Mouse (Mus musculus) hindbrain, embryonic 12.5 days (tissue): ENCODE data around the gene Sbds. TPM values are rescaled to one million over a fixed set of nuclear protein-coding genes. Genes with fewer than 3 reads are reported as not detected.

Experiments used
- ATAC-seq: fragments of 200-750 bp; cut with Nextera tagmentation; 2 replicates; pipeline ENCODE4 v1.8.0; 2017; ENCODE audit warnings: moderate TSS enrichment; ENCODE audit not compliant: low FRiP score
- H3K27ac ChIP-seq: fragments of 300-500 bp; sonication (generic); 2 replicates; pipeline ENCODE4 v1.5.1; 2016; ENCODE audit warnings: mild to moderate bottlenecking
- H3K27me3 ChIP-seq: fragments of 300-500 bp; sonication (generic); 2 replicates; pipeline ENCODE4 v1.6.1; 2016; ENCODE audit warnings: mild to moderate bottlenecking
- H3K36me3 ChIP-seq: fragments of 300-500 bp; sonication (generic); 2 replicates; pipeline ENCODE4 v1.6.1; 2016; ENCODE audit warnings: mild to moderate bottlenecking
- H3K4me1 ChIP-seq: fragments of 300-500 bp; sonication (generic); 2 replicates; pipeline ENCODE4 v1.6.1; 2016
- H3K4me2 ChIP-seq: fragments of 300-500 bp; sonication (generic); replicated peaks from 2 replicates; pipeline ENCODE4 v1.6.1; 2016; ENCODE audit warnings: mild to moderate bottlenecking
- H3K4me3 ChIP-seq: fragments of 300-500 bp; sonication (generic); 2 replicates; pipeline ENCODE4 v1.5.1; 2016; ENCODE audit warnings: mild to moderate bottlenecking
- H3K9ac ChIP-seq: fragments of 300-500 bp; sonication (generic); 2 replicates; pipeline ENCODE4 v1.6.1; 2016; ENCODE audit warnings: mild to moderate bottlenecking, moderate library complexity
- H3K9me3 ChIP-seq: fragments of 300-500 bp; sonication (generic); replicated peaks from 2 replicates; pipeline ENCODE4 v1.6.1; 2016; ENCODE audit warnings: mild to moderate bottlenecking
- WGBS: fragments of 180-500 bp; shearing (Covaris S2); methylation state at CpG from one replicate; pipeline ENCODE4 v1.1.7; 2016; 5-methylcytosine and 5-hydroxymethylcytosine counted together
- polyA plus RNA-seq: library from polyadenylated mRNA; unstranded; fragments of >200 nt; fragmentation: Nextera tagmentation; extraction: Ambion mirVana; gene quantifications from 2 replicates; pipeline ENCODE4 v1.2.1, GENCODE M21; 2016

Gene Sbds
- polyA plus RNA-seq, 1 experiment from 2014 or later, result 69.5 TPM

DNA sequence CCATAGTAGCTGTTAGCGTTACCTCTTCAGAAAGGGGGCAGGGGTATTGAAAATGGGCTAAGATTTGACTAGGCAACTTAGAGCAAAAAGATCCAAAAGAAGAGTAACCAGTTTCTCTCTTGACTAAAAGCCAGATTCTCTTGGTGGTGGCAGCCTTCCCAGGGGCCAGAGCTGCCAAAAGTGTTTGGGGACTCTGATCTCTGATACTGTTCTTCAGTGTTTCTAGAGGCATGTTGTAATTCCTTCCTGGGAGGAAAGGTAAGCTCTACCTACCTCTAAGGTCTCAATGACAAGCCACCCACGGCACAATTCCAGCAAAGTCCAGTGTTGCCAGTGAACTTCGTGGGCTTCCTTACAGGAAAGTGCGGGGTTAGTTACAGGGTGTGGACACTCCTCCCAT lies 37.9 kb downstream of the Sbds start:
- Histone ChIP-seq H3K9ac (no peak overlapping the region), H3K36me3 (peaks cover 18% of the 10 kb centered on the region), H3K9me3 (peaks cover 5% of the 10 kb centered on the region), H3K27me3 (no peaks in the 10 kb centered on the region), H3K4me2 (no peak overlapping the region), H3K4me3 (no peak overlapping the region), H3K4me1 (0 out of 2 replicates have a peak, but pooled peaks cover 5% of the 10 kb centered on the region), H3K27ac (no peak overlapping the region)
- no peak for ATAC-seq
- 93% methylated on average over 4 of the region's 4 CpGs for WGBS

GRCm38 (mm10) chr5:130216781-130217180 lies 38.5 kb downstream of the Sbds start, which contains the start of gene Tmem248:
Gene Tmem248, plus strand, starts transcription at chr5:130217081.
- no peaks in the 10 kb centered on the region for H3K27me3 ChIP-seq
- peaks cover 5% of the 10 kb centered on the region for H3K9me3 ChIP-seq
- 84% methylated on average over 7 of the region's 7 CpGs for WGBS
- peaks cover 23% of the 10 kb centered on the region for H3K36me3 ChIP-seq
- 0 out of 2 replicates have a peak, but pooled peaks cover 5% of the 10 kb centered on the region for H3K4me1 ChIP-seq
- no peak within 1 kb of the TSS for H3K4me3 ChIP-seq
- ATAC-seq, result no peak
- H3K9ac ChIP-seq, result no peak within 1 kb of the TSS
- no peak within 1 kb of the TSS for H3K4me2 ChIP-seq
- no peak within 1 kb of the TSS for H3K27ac ChIP-seq

- H3K4me2 ChIP-seq, result no peak overlapping the region
- no peak overlapping the region for H3K27ac ChIP-seq
- H3K27me3 ChIP-seq, result no peaks in the 10 kb centered on the region
- peaks cover 3% of the 10 kb centered on the region for H3K9me3 ChIP-seq
- no peak overlapping the region for H3K4me3 ChIP-seq
- no peak for ATAC-seq
- H3K4me1 ChIP-seq, result no peaks in the 10 kb centered on the region
- peaks cover 54% of the 10 kb centered on the region for H3K36me3 ChIP-seq
- WGBS, result 94% methylated on average over 11 of the region's 11 CpGs
- H3K9ac ChIP-seq, result no peak overlapping the region
Measured at GRCm38 (mm10) chr5:130212956-130213355, 42.4 kb downstream of the Sbds start.

GRCm38 (mm10) chr5:130207299-130207698 lies 48.0 kb downstream of the Sbds start:
- no peak overlapping the region for H3K9ac ChIP-seq
- no peak overlapping the region for H3K27ac ChIP-seq
- no peaks in the 10 kb centered on the region for H3K4me1 ChIP-seq
- 96% methylated on average over 4 of the region's 4 CpGs for WGBS
- H3K27me3 ChIP-seq, result no peaks in the 10 kb centered on the region
- H3K4me2 ChIP-seq, result no peak overlapping the region
- H3K4me3 ChIP-seq, result no peak overlapping the region
- H3K9me3 ChIP-seq, result no peaks in the 10 kb centered on the region
- ATAC-seq, result no peak
- peaks cover 56% of the 10 kb centered on the region for H3K36me3 ChIP-seq

- Histone ChIP-seq H3K9me3 (no peaks in the 10 kb centered on the region), H3K27me3 (no peaks in the 10 kb centered on the region), H3K4me3 (no peak overlapping the region), H3K36me3 (peaks cover 51% of the 10 kb centered on the region), H3K27ac (no peak overlapping the region), H3K4me2 (no peak overlapping the region), H3K9ac (no peak overlapping the region), H3K4me1 (no peaks in the 10 kb centered on the region)
- no peak for ATAC-seq
- 89% methylated on average over 3 of the region's 3 CpGs for WGBS
Measured at GRCm38 (mm10) chr5:130205441-130206023, 49.8 kb downstream of the Sbds start.

- H3K27me3 ChIP-seq, result no peaks in the 10 kb centered on the region
- no peak overlapping the region for H3K27ac ChIP-seq
- no peak overlapping the region for H3K4me3 ChIP-seq
- H3K36me3 ChIP-seq, result peaks cover 43% of the 10 kb centered on the region
- no peak overlapping the region for H3K9ac ChIP-seq
- 92% methylated on average over 6 of the region's 6 CpGs for WGBS
- no peaks in the 10 kb centered on the region for H3K4me1 ChIP-seq
- H3K9me3 ChIP-seq, result no peaks in the 10 kb centered on the region
- H3K4me2 ChIP-seq, result no peak overlapping the region
- no peak for ATAC-seq
Measured at GRCm38 (mm10) chr5:130204560-130204959, 50.8 kb downstream of the Sbds start.

GRCm38 (mm10) chr5:130203948-130204347 lies 51.4 kb downstream of the Sbds start:
- Histone ChIP-seq H3K27ac (no peak overlapping the region), H3K4me3 (no peak overlapping the region), H3K4me2 (no peak overlapping the region), H3K36me3 (peaks cover 41% of the 10 kb centered on the region), H3K4me1 (no peaks in the 10 kb centered on the region), H3K27me3 (no peaks in the 10 kb centered on the region), H3K9ac (no peak overlapping the region), H3K9me3 (no peaks in the 10 kb centered on the region)
- ATAC-seq, result no peak
- WGBS, result 91% methylated on average over 4 of the region's 4 CpGs

- no peak for ATAC-seq
- Histone ChIP-seq H3K9ac (no peak overlapping the region), H3K9me3 (no peaks in the 10 kb centered on the region), H3K27me3 (no peaks in the 10 kb centered on the region), H3K4me2 (no peak overlapping the region), H3K4me3 (no peak overlapping the region), H3K4me1 (no peaks in the 10 kb centered on the region), H3K36me3 (peaks cover 38% of the 10 kb centered on the region), H3K27ac (no peak overlapping the region)
- 88% methylated on average over 10 of the region's 10 CpGs for WGBS
Measured at GRCm38 (mm10) chr5:130200233-130201029, 54.9 kb downstream of the Sbds start.

DNA sequence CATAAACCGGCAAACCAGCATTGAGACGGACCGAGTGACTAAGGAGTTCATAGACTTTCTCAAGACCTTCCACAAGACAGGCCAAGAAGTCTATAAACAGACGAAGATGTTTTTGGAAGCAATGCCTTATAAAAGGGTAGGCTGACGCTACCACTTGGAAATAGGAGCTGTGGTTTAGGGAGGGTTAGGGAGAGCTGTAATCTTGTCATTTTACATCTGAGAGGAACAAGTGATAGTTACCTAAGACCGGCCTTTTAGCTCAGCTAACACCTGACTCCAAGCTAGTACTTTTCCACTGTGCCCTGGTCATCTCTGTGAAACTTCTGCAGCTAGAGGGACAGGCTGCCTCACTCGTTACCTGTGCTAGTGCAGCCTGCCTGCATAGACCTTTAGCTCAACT lies 57.3 kb downstream of the Sbds start:
- Histone ChIP-seq H3K27ac (no peak overlapping the region), H3K4me2 (no peak overlapping the region), H3K27me3 (no peaks in the 10 kb centered on the region), H3K9ac (no peak overlapping the region), H3K36me3 (peaks cover 45% of the 10 kb centered on the region), H3K9me3 (no peaks in the 10 kb centered on the region), H3K4me1 (no peaks in the 10 kb centered on the region), H3K4me3 (no peak overlapping the region)
- WGBS, result 90% methylated on average over 7 of the region's 7 CpGs
- no peak for ATAC-seq

- H3K9ac ChIP-seq, result no peak overlapping the region
- WGBS, result 92% methylated on average over 3 of the region's 3 CpGs
- H3K9me3 ChIP-seq, result no peaks in the 10 kb centered on the region
Measured at GRCm38 (mm10) chr5:130197454-130197853, 57.9 kb downstream of the Sbds start.

GRCm38 (mm10) chr5:130196307-130196706 lies 59.0 kb downstream of the Sbds start:
- H3K4me1 ChIP-seq, result no peaks in the 10 kb centered on the region
- no peaks in the 10 kb centered on the region for H3K27me3 ChIP-seq
- no peak overlapping the region for H3K9ac ChIP-seq
- H3K27ac ChIP-seq, result no peak overlapping the region
- 77% methylated on average over 1 of the region's 1 CpGs for WGBS
- no peak overlapping the region for H3K4me2 ChIP-seq
- ATAC-seq, result no peak
- no peaks in the 10 kb centered on the region for H3K9me3 ChIP-seq
- H3K4me3 ChIP-seq, result no peak overlapping the region
- peaks cover 50% of the 10 kb centered on the region for H3K36me3 ChIP-seq

More at GRCm38 (mm10) chr5:130197454-130197853, 57.9 kb downstream of the Sbds start:
- H3K4me1 ChIP-seq, result no peaks in the 10 kb centered on the region
- no peaks in the 10 kb centered on the region for H3K27me3 ChIP-seq
- H3K4me3 ChIP-seq, result no peak overlapping the region
- ATAC-seq, result no peak
- no peak overlapping the region for H3K4me2 ChIP-seq
- peaks cover 46% of the 10 kb centered on the region for H3K36me3 ChIP-seq
- H3K27ac ChIP-seq, result no peak overlapping the region
